Mouse (Mus musculus) layer of hippocampus, adult 2 months (tissue): ENCODE measurements around the gene Tomm40. TPM values are rescaled to one million over a fixed set of nuclear protein-coding genes. Genes with fewer than 3 reads are reported as not detected.
A peak's percentile ranks its signal among the peaks of the same experiment; 100 is the strongest.

ENCODE experiments used
- DNase-seq, 2 experiments: peaks; one replicate each; pipeline ENCODE4 v3.0.0; 2022; ENCODE audit warnings: low spot score in 2 of 2
- H3K27ac ChIP-seq: fragments of 200-600 bp; 2 replicates; pipeline ENCODE4 v1.8.1; 2022
- H3K4me3 ChIP-seq: fragments of 200-600 bp; 2 replicates; pipeline ENCODE4 v1.8.1; 2022; ENCODE audit warnings: mild to moderate bottlenecking
- CTCF ChIP-seq: fragments of 200-600 bp; conservative IDR thresholded peaks from 2 replicates; pipeline ENCODE4 v1.8.1; 2022; ENCODE audit warnings: antibody characterized with exemption, mild to moderate bottlenecking, moderate library complexity
- total RNA-seq, 2 experiments: library from RNA; stranded (reverse); gene quantifications; 2 replicates each; pipeline ENCODE4 v1.2.3; 2021

Gene Tomm40
- total RNA-seq, 2 experiments from 2014 or later: 110 TPM

DNA sequence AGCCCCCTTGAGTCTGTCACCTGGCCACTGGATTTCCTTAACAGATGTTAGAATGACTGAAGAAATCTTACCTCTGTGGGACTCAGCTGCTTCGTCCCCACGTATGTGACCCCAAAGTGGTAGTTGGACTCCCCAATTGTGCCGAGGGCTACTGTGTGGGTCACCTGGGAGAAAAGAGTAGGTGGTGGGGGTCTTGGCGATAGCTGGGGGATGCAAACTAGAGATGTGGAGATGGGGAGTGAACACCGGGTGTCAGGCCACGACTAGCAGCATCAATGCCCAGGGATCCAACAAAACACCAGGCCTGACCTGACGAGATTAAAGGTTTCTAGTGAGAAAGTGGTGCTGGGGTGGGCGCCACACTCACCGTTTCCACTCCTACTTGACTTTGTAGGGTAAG lies 1.6 kb downstream of the Tomm40 start:
- Histone ChIP-seq H3K27ac (no peak overlapping the region), H3K4me3 (no peak overlapping the region)
- no peak for DNase-seq
- no peak for TF ChIP-seq CTCF

DNA sequence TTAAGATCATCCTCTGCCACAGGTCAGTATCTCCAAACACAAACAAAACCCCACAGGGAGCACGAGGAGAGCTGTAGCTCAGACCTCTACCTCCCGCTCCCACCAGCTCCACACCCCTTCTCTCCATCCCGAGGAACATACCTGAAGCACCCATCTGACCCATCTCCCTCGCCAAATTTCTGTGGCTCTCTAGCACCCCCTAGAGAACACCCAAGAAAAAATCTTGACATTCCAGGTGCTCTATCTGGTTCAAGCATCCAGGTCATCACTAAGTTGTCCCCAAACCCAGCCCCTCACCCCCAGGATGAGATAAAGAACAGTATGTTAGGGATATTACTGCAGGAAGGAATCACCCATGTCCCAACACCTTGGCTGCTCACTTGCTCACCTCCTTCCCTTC lies 2.0 kb downstream of the Tomm40 start:
- TF ChIP-seq CTCF: peak; percentile 72
- H3K4me3 ChIP-seq: no peak overlapping the region
- DNase-seq: peak in 1 of 2 experiments; percentile 38
- no peak overlapping the region for H3K27ac ChIP-seq

DNA sequence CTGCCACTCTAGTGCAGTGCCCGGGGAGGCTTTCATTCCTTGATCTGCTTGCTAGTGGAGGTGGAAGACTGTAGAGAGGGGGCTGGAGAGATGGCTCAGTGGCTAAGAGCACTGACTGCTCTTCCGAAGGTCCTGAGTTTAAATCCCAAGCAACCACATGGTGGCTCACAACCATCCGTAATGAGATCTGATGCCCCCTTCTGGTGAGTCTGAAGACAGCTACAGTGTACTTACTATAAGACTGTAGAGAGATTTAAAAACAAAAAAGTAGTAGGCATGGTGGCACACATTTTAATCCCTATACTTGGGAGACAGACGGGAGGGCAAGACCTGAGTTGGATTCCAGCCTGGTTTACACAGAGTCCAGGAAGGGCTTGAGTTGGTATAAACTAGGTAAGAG lies 2.8 kb downstream of the Tomm40 start:
- no peak overlapping the region for H3K27ac ChIP-seq
- TF ChIP-seq CTCF: peak; percentile 77
- DNase-seq: peak in 1 of 2 experiments; percentile 47
- H3K4me3 ChIP-seq: no peak overlapping the region

DNA sequence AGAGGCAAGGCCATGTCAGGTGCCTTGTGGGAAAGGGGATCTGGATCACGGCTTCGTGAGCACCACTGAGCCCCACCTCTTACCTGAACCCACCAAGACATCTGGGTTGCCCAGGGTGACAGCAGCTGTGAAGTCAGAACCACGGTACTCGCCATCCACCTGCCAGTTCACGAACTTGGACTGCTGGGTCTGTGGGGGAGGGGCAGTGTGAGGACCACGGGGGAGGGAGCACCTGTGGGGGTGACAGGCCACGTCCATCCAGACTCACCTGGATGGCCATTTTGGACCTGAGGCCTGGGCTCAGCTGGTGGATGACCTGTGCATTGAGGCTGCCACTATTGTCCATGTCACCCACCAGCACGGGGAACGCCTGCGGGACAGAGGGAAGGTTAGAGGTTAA lies 4.6 kb downstream of the Tomm40 start:
- no peak for TF ChIP-seq CTCF
- DNase-seq: no peak
- Histone ChIP-seq H3K27ac (no peak overlapping the region), H3K4me3 (no peak overlapping the region)

DNA sequence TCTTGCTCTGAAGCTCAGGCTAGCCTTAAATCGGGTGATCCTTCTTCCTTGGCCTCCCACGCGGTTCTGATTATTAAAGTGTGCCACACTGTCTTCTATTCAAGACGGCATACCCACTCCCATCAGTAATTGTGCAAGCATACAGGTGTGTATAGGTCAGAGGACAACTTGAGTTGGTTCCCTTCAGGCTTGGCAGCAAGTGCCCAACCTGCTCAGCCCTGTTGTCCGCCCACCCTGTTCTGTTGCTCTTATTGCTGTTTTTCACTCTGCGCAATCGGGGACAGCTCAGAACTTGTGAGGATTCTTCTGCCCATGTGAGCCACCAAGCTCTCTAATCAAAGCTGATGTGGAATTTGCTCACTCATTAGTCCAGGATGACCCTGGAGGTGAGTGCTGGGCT lies 10.0 kb downstream of the Tomm40 start:
- no peak for DNase-seq
- no peak for TF ChIP-seq CTCF

DNA sequence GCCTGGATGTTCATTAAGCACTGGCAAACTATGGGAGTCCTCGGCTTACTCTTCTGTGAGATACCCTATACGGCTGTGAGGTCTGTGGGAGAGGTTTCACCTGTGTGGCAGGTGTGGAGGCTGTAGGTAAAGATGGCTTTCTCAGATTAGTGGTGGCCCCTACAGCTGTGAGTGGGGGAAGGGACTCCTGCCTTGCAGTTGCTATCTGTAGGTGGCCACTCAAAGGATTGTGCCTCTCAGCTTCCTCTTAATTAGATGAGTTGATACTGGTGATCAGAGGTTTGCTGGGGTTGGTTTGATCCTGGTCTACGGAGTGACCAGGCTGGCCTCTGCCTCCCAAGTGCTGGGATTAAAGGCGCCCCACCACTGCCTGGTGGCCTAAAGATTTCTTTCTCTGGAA lies 10.8 kb downstream of the Tomm40 start:
- no peak for DNase-seq
- no peak for TF ChIP-seq CTCF
- Histone ChIP-seq H3K4me3 (no peak overlapping the region), H3K27ac (no peak overlapping the region)

More for the DNA sequence above, 10.0 kb downstream of the Tomm40 start:
- Histone ChIP-seq H3K4me3 (no peak overlapping the region), H3K27ac (no peak overlapping the region)

DNA sequence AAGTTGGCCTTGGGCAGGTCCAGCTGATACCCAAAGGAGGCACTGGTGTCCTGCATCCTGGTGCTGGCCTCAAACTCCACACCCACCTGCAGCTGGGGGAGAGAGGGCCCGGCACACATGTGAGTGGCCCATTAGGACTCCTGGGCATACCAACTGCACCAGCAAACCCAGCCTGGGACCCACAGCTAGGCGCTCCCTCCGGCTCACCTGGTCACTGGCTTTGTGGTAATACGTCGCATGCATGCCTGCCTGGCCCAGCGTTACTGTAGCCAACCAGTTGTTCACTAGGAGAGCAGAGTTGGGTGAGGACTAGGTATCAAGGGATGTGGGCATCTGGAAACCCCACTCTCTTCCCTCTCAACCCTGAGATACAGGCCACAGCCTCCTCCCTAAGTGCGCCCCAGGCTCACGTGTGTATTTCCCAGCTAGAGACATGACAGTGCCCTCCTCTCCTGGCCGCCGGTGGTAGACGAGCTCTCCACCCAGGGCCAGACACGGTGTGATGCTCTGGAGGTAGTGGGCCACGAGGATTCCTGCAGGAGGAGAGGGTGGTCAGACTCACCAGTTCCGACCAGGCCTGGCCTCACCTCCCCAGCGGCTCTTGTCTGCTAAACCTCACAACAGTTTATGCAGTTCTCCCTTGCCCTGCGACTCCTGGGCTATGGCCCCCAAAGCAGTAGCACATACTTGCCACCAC lies 12.2 kb downstream of the Tomm40 start:
- H3K27ac ChIP-seq: no peak overlapping the region
- TF ChIP-seq CTCF: no peak
- H3K4me3 ChIP-seq: no peak overlapping the region
- no peak for DNase-seq

DNA sequence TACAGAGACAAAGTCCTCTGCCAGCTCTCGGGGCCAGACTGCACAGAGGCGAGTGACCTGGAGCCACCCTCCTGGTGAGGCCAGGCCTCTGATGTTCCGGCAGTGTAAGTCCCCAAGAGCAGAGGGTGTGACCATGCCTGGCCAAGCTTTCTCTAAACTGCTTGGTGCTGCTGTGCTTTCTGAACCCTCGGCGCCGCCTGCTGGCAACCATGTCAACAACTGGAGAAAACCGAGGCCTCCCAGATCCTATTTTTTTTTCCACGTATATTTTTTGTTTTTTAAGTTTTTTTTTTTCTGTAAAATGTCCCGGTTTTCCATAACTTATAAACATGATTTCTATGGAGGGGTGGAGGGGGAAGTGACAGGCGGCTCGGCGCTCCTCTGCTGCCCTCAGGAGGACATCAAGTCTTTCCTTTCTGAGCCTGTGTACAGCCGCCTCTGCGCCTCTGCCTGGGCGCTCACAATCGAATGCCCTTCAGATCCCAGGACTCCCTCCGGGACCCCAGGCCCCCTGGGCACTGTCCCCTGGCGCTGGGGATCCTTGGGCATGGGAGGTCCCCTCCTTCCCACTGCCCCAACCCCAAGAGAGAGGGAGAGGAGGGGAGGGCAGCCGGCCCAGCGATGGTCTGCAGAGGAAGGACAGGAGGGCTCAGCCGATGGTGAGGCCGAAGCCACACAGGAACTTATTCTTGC lies 14.0 kb downstream of the Tomm40 start:
- H3K4me3 ChIP-seq: no peak overlapping the region
- peak; percentile 66 to 72 for DNase-seq
- TF ChIP-seq CTCF: peak; percentile 85
- H3K27ac ChIP-seq: peak overlapping the region; percentile 91

DNA sequence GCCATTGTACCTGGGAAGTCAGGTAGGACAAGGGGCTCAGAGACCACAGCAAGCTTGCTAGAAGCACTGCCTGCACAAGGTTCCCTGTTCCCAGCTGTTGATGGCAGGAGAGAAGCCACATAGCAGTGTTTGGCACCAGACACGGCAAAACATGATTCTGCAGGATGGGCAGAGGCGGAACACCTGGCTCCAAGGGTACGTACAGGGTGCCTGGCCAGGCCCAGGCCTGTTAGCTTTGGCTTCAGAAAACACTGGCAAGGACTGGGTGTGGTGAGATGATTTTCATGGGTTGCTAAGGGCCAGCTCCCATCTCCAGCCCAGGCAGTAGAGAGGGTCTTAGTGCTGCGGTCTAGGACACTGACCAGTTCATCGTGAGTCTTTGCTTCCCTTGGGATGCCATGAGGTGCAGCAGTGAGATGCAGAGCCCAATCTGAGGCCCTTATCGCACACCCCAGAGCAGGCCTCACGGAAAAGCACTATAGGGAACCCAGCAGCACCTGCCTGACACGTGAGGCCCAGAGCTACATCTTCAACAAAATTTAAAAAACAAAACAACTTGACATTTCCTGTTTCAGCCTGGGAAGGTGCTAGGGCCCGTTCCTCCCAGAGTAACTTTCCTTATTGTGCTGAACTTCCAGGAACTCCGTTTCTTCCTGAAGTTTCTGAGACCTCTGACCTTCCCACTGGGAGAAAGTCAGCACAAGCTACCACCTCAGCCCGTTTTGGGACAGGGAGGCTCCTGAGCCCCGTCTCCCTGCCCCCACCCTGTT lies 14.8 kb downstream of the Tomm40 start:
- Histone ChIP-seq H3K27ac (peak overlapping the region; percentile 91), H3K4me3 (no peak overlapping the region)
- no peak for TF ChIP-seq CTCF
- no peak for DNase-seq

DNA sequence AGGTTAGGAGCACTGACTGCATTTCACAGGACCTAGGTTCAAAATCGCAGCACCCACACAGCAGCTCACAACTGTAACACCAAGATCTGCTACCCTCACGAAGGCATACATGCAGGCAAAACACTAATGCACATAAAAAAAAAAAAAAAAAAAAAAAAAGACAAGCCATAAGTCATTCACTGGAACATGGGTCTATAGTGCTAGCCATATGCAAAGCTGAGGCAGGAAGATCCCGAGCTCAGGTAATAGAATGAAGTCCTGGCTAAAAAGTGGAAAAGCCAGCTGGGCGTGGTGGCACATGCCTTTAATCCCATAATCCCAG lies 15.4 kb downstream of the Tomm40 start:
- no peak overlapping the region; the same call in 1 of the 2 replicates for H3K4me3 ChIP-seq
- no peak for TF ChIP-seq CTCF
- H3K27ac ChIP-seq: peak overlapping the region; percentile 91
- DNase-seq: no peak

DNA sequence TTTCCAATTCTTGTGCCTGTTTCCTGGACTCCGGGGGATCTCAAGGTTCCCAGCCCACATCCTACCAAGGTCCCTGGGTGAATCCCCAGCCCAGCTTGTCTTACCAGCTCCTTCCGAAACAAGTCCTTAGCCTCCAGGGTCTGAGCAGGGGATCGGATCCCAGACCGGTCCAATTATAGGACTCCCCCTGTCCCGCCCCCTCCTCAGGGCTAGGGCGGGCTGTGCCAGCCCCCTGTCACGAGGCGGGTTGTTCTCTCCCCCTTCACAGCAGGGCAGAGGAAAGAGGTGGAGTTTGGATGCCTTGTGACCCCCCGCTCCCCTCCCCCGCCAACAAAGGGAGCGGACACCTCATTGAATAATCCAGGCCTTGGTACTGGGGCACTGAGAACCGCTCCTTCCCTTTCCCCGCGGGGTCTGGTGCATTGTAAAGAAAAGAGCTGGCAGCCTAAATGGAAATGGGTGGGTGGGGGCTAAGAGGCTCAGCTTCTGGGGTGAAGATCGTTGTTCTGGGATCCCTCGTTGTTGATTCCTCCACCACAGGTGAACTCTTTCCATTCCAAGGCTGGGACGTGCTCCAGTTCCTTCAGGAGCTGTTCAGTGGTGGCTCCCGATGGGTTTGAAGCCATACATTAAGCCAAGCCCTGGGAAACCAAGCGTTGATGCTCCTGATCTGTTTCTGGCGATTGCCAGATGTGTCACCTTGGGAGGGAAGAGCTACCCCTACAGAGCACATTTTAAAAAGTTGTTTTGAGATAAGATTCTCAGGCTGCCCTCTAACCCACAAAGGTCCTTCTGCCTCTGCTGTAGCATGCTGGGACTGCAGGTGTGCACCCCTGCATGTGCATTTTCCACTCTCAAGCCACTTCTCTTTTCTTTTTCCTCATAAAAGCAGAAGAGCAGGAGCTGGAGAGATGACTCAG lies 16.1 kb downstream of the Tomm40 start, which contains the start of gene Apoe:
Gene Apoe, minus strand, starts transcription at position 282 of the 920 bp plus-strand sequence.
- peak within 1 kb of the TSS; percentile 91 for H3K27ac ChIP-seq
- TF ChIP-seq CTCF: no peak
- peak within 1 kb of the TSS; percentile 60 for H3K4me3 ChIP-seq
- DNase-seq: peak; percentile 60 to 86
